In the genomic region with DNA sequence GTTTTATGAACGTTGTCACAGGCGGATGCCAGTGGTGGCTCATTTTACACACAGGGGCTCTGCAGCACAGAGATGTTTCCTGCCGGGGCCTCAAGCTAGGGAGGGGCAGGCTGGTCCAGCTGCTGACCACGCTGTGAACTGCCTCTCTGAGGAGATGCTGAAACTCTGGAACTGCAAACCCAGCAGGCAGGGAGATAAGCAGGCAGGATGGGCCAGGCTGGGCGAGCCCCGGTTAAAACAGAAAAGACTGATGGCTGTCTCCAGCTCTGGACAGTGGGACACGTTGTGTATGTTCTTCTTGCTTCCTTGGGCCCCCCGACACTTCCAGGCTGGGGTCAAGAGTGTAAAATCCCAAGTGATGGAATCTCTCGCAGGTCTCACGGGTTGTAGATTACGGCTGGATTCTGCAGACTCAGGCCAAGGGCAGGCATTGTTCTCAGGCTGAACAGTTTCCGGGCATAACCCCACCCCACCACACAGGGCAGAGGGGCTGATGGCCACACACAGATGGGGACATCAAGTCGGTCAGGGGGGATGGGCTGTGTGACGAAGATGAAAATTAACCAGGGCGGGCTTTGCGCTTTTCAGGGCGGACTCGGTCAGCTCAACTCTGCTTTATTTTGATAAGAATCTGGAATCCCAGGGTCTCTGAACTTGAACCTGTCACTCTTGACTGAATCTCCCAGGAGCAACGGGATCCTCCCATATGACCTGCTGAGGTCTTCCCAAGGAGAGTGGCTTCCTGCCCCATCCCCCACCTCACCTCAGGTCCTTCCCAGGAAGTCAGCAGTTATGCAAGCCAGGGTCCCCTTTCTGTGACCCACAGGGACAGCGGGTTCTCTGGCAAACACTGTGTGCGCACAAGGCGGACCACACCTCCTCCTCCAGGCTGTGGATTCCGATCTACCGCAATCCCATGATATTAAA, we compare ENCODE assay signal across 8 mouse cellular contexts. TPM values are rescaled to one million over a fixed set of nuclear protein-coding genes. Genes with fewer than 3 reads are reported as not detected.
DNase-seq lines count a peak whose midpoint lies in the region; ATAC-seq and TF ChIP-seq lines count a peak whose summit lies in the region.

No protein-coding gene starts in this region.

- H3K4me1 ChIP-seq in lung, embryonic 15.5 days = peaks cover 74% of the 10 kb centered on the region
- H3K4me1 ChIP-seq in lung, adult 2 months (ENCODE audit: control insufficient read depth, insufficient read depth, low read length) = no peaks in the 10 kb centered on the region; the same call in 1 of the 2 replicates
- H3K4me1 ChIP-seq in limb, embryonic 11.5 days (ENCODE audit: control insufficient read depth, insufficient read depth, low read length) = peaks cover 24% of the 10 kb centered on the region
- H3K4me1 ChIP-seq in midbrain, embryonic 15.5 days = peaks cover 9% of the 10 kb centered on the region; the same call in 1 of the 2 replicates

- 8% methylated on average over 24 of the region's 24 CpGs for WGBS in lung, embryonic 15.5 days
- WGBS in lung, adult 2 months = 15% methylated on average over 24 of the region's 24 CpGs
- WGBS in limb, embryonic 11.5 days = 7% methylated on average over 24 of the region's 24 CpGs
- WGBS in midbrain, embryonic 15.5 days = 16% methylated on average over 24 of the region's 24 CpGs

- no peaks in the 10 kb centered on the region for H3K27me3 ChIP-seq in lung, embryonic 15.5 days
- no peaks in the 10 kb centered on the region for H3K27me3 ChIP-seq in limb, embryonic 11.5 days (ENCODE audit: control insufficient read depth, insufficient read depth, low read length)
- H3K27me3 ChIP-seq in midbrain, embryonic 15.5 days (replicated peaks) = no peaks in the 10 kb centered on the region

- peak overlapping the region; percentile 78 for H3K27ac ChIP-seq in lung, embryonic 15.5 days
- H3K27ac ChIP-seq in limb, embryonic 11.5 days (replicated peaks; ENCODE audit: low read depth, low read length) = peak overlapping the region; percentile 61; the same call in 1 of the 2 replicates
- H3K27ac ChIP-seq in midbrain, embryonic 15.5 days = no peak overlapping the region
- no peak overlapping the region for H3K27ac ChIP-seq in gastrocnemius, adult 2 months

- peak overlapping the region; percentile 40 for H3K4me2 ChIP-seq in lung, embryonic 15.5 days
- H3K4me2 ChIP-seq in limb, embryonic 11.5 days (ENCODE audit: low read depth, severe bottlenecking) = peak overlapping the region; percentile 28; the same call in 1 of the 2 replicates
- H3K4me2 ChIP-seq in midbrain, embryonic 15.5 days = peak overlapping the region; percentile 13; the same call in 1 of the 2 replicates

- H3K36me3 ChIP-seq in lung, embryonic 15.5 days = no peaks in the 10 kb centered on the region; the same call in 1 of the 2 replicates
- H3K36me3 ChIP-seq in limb, embryonic 11.5 days (ENCODE audit: control insufficient read depth, insufficient read depth, low read length) = no peaks in the 10 kb centered on the region
- no peaks in the 10 kb centered on the region for H3K36me3 ChIP-seq in midbrain, embryonic 15.5 days (replicated peaks)

- H3K4me3 ChIP-seq in lung, embryonic 15.5 days = no peak overlapping the region
- H3K4me3 ChIP-seq in lung, adult 2 months (replicated peaks; ENCODE audit: extremely low read depth, low read depth, low read length) = no peak overlapping the region
- H3K4me3 ChIP-seq in limb, embryonic 11.5 days (ENCODE audit: low read depth, low read length) = no peak overlapping the region
- no peak overlapping the region for H3K4me3 ChIP-seq in midbrain, embryonic 15.5 days
- no peak overlapping the region for H3K4me3 ChIP-seq in gastrocnemius, adult 2 months

- H3K9me3 ChIP-seq in lung, embryonic 15.5 days = no peaks in the 10 kb centered on the region
- peaks cover 2% of the 10 kb centered on the region; the same call in 1 of the 2 replicates for H3K9me3 ChIP-seq in limb, embryonic 11.5 days (ENCODE audit: control insufficient read depth, low read length)
- H3K9me3 ChIP-seq in midbrain, embryonic 15.5 days = no peaks in the 10 kb centered on the region

- TF ChIP-seq POLR2A in lung, adult 2 months (IDR thresholded peaks at IDR 0.05; ENCODE audit: borderline replicate concordance, extremely low read depth, low read depth, low read length) = no peak

- ATAC-seq in lung, embryonic 15.5 days (ENCODE audit: borderline replicate concordance, extremely low read depth, low FRiP score, low TSS enrichment) = peak; percentile 75
- peak; percentile 8 to 48; a peak in 2 of 4 replicates for ATAC-seq in hematopoietic stem cell, adult 5-6 weeks (replicated peaks in 1 of 2; ENCODE audit: insufficient read depth in 1 of 2, low FRiP score in 2 of 2, low TSS enrichment in 1 of 2, low read depth in 1 of 2, poor library complexity in 2 of 2, severe bottlenecking in 2 of 2)
- peak; percentile 80 for ATAC-seq in limb, embryonic 11.5 days (ENCODE audit: insufficient number of reproducible peaks, low FRiP score, low TSS enrichment, low read depth)
- no peak; the same call in 1 of the 2 replicates for ATAC-seq in midbrain, embryonic 15.5 days (replicated peaks)

- intact Hi-C loops in gastrocnemius, adult 2 months (cut with DNase I) = no loop called here

- TF ChIP-seq CTCF in lung, adult 2 months (IDR thresholded peaks at IDR 0.05; ENCODE audit: insufficient read depth, low read length) = no peak
- TF ChIP-seq CTCF in gastrocnemius, adult 2 months (IDR thresholded peaks at IDR 0.05) = no peak

- H3K9ac ChIP-seq in lung, embryonic 15.5 days = no peak overlapping the region
- H3K9ac ChIP-seq in limb, embryonic 11.5 days (ENCODE audit: low read length) = no peak overlapping the region; the same call in 1 of the 2 replicates
- no peak overlapping the region for H3K9ac ChIP-seq in midbrain, embryonic 15.5 days

- no peak for DNase-seq in lung, adult 2 months
- peak; percentile 68 for DNase-seq in limb, embryonic 11.5 days (ENCODE audit: low spot score)
- DNase-seq in gastrocnemius, adult 2 months = no peak
- no peak for DNase-seq in spleen, adult 18-20 months
- no peak for DNase-seq in urinary bladder, adult 18-20 months (ENCODE audit: low spot score in 2 of 2)

RNA-seq across cellular contexts. Expression of a gene that starts 49.9 kb away (rescaled TPM):
- polyA plus RNA-seq in lung, embryonic 15.5 days (2015; fragmentation: Nextera tagmentation; extraction: Ambion mirVana) = 32.3 and 32.6 TPM in 2 replicates
- 24.7 and 25.3 TPM in 2 replicates for polyA plus RNA-seq in lung, adult 2 months (2012; rRNA removed)
- total RNA-seq in hematopoietic stem cell, adult 5-6 weeks (2017) = not detected in 2 replicates
- polyA plus RNA-seq in limb, embryonic 11.5 days (2014; fragmentation: Nextera tagmentation; extraction: Ambion mirVana) = 1.0 and 1.3 TPM in 2 replicates
- polyA plus RNA-seq in midbrain, embryonic 15.5 days (2015; fragmentation: Nextera tagmentation; extraction: Ambion mirVana) = 1.9 and 2.9 TPM in 2 replicates
- total RNA-seq in gastrocnemius, adult 2 months (2021) = 1 to 10 TPM in 1 of 2 experiments, under 1 TPM in 1; 0.94 to 1.4 TPM

Comparison
In these comparisons a context has a peak if more than half of its experiments do, and no peak if none do; other contexts are left out.
1. H3K27ac ChIP-seq: peak in lung, embryonic 15.5 days (single experiment) and limb, embryonic 11.5 days (single experiment); none in midbrain, embryonic 15.5 days (single experiment) and gastrocnemius, adult 2 months (single experiment).
2. Peak in every context shown above with its lines, with median percentiles within 50 percentile points of each other: H3K4me2 ChIP-seq.